Mouse (Mus musculus): ENCODE results near the gene Nfix. TPM values are rescaled to one million over a fixed set of nuclear protein-coding genes. Genes with fewer than 3 reads are reported as not detected.
A peak's percentile ranks its signal among the peaks of the same experiment; 100 is the strongest.

Nfix gene
- total RNA-seq, 2 experiments from 2014 or later = 433 to 510 TPM

GRCm38 (mm10) chr8:84785756-84786677 lies 14.1 kb downstream of the Nfix start:
- intact Hi-C loops (cut with DNase I) = no loop called here
- peak; percentile 71 to 77 for DNase-seq

GRCm38 (mm10) chr8:84785506-84785755 lies 14.7 kb downstream of the Nfix start:
- intact Hi-C loops (cut with DNase I) = no loop called here
- DNase-seq = no peak

GRCm38 (mm10) chr8:84784681-84785505 lies 15.3 kb downstream of the Nfix start:
- intact Hi-C loops (cut with DNase I) = no loop called here
- DNase-seq = peak in 1 of 2 experiments; percentile 46

- DNase-seq = peak; percentile 53 to 58
- intact Hi-C loops (cut with DNase I) = no loop called here
These were observed 16.1 kb downstream of the Nfix start for GRCm38 (mm10) chr8:84783919-84784581.

GRCm38 (mm10) chr8:84783198-84783918 lies 16.8 kb downstream of the Nfix start:
- intact Hi-C loops (cut with DNase I) = no loop called here
- no peak for DNase-seq

- intact Hi-C loops (cut with DNase I) = no loop called here
- peak in 1 of 2 experiments; percentile 45 for DNase-seq
These were observed 17.5 kb downstream of the Nfix start for GRCm38 (mm10) chr8:84782680-84783079.

- DNase-seq = peak in 1 of 2 experiments; percentile 26
These were observed 18.2 kb downstream of the Nfix start for GRCm38 (mm10) chr8:84781686-84782505.

GRCm38 (mm10) chr8:84780949-84781680 lies 19.0 kb downstream of the Nfix start:
- peak in 1 of 2 experiments; percentile 20 for DNase-seq
- intact Hi-C loops (cut with DNase I) = loop anchor here (2.0 kb wide), 1 partner anchor 18 kb away; no protein-coding TSS in a partner anchor

More at GRCm38 (mm10) chr8:84781686-84782505, 18.2 kb downstream of the Nfix start:
- intact Hi-C loops (cut with DNase I) = loop anchor here (2.0 kb wide), 1 partner anchor 17 kb away; no protein-coding TSS in a partner anchor

GRCm38 (mm10) chr8:84780225-84780555 lies 20.0 kb downstream of the Nfix start:
- intact Hi-C loops (cut with DNase I) = loop anchor here (2.0 kb wide), 1 partner anchor 19 kb away; no protein-coding TSS in a partner anchor
- DNase-seq = no peak

- peak in 1 of 2 experiments; percentile 25 for DNase-seq
These were observed 20.5 kb downstream of the Nfix start for GRCm38 (mm10) chr8:84779519-84780224.

GRCm38 (mm10) chr8:84778638-84779380 lies 21.3 kb downstream of the Nfix start:
- DNase-seq = peak in 1 of 2 experiments; percentile 22
- intact Hi-C loops (cut with DNase I) = no loop called here

More at GRCm38 (mm10) chr8:84779519-84780224, 20.5 kb downstream of the Nfix start:
- intact Hi-C loops (cut with DNase I) = loop anchor here (2.0 kb wide), 1 partner anchor 19 kb away; no protein-coding TSS in a partner anchor

- intact Hi-C loops (cut with DNase I) = no loop called here
- peak in 1 of 2 experiments; percentile 22 for DNase-seq
These were observed 22.1 kb downstream of the Nfix start for GRCm38 (mm10) chr8:84777899-84778637.

- DNase-seq = no peak
- intact Hi-C loops (cut with DNase I) = no loop called here
These were observed 23.6 kb downstream of the Nfix start for GRCm38 (mm10) chr8:84776569-84776968.

- intact Hi-C loops (cut with DNase I) = no loop called here
- peak in 1 of 2 experiments; percentile 50 for DNase-seq
These were observed 24.5 kb downstream of the Nfix start for GRCm38 (mm10) chr8:84775621-84776113.

- DNase-seq = peak in 1 of 2 experiments; percentile 57
- intact Hi-C loops (cut with DNase I) = no loop called here
These were observed 25.0 kb downstream of the Nfix start for GRCm38 (mm10) chr8:84775105-84775591.

GRCm38 (mm10) chr8:84774473-84774911 lies 25.7 kb downstream of the Nfix start:
- DNase-seq = peak; percentile 55 to 66
- intact Hi-C loops (cut with DNase I) = no loop called here

All from gastrocnemius, postnatal 36 days (tissue).